Mouse (Mus musculus) heart, adult 2 months (tissue): Measurements from ENCODE around the gene Arf6. TPM values are rescaled to one million over a fixed set of nuclear protein-coding genes. Genes with fewer than 3 reads are reported as not detected.

Experiments used
- DNase-seq, 2 experiments: peaks; one replicate each; pipeline ENCODE4 v3.0.0; 2021
- H3K27ac ChIP-seq: fragments of 200-600 bp; 2 replicates; pipeline ENCODE4 v1.8.1; 2022
- H3K27me3 ChIP-seq: fragments of 200-500 bp; 2 replicates; pipeline ENCODE4 v1.6.1; 2012; ENCODE audit warnings: mild to moderate bottlenecking, low read length, inconsistent platforms, mixed read lengths; ENCODE audit not compliant: control insufficient read depth, insufficient read depth
- H3K36me3 ChIP-seq: fragments of 200-500 bp; 2 replicates; pipeline ENCODE4 v1.6.1; 2012; ENCODE audit warnings: low read length, inconsistent platforms; ENCODE audit not compliant: control insufficient read depth, insufficient read depth
- H3K4me1 ChIP-seq: fragments of 200-500 bp; 2 replicates; pipeline ENCODE4 v1.6.1; 2011; ENCODE audit warnings: low read length; ENCODE audit not compliant: control insufficient read depth, insufficient read depth
- H3K4me3 ChIP-seq: fragments of 200-600 bp; 2 replicates; pipeline ENCODE4 v1.8.1; 2022
- H3K79me2 ChIP-seq: fragments of 200-500 bp; replicated peaks from 2 replicates; pipeline ENCODE4 v1.6.1; 2012; ENCODE audit warnings: mild to moderate bottlenecking, inconsistent platforms, low read length, moderate library complexity, mixed read lengths; ENCODE audit not compliant: control insufficient read depth, insufficient read depth
- H3K9ac ChIP-seq: fragments of 200-500 bp; 2 replicates; pipeline ENCODE4 v1.6.1; 2012; ENCODE audit warnings: low read depth, mild to moderate bottlenecking, control low read depth, inconsistent platforms, low read length, mixed read lengths
- CTCF ChIP-seq: fragments of 200-600 bp; IDR thresholded peaks from 2 replicates; pipeline ENCODE4 v1.8.1; 2022; ENCODE audit warnings: antibody characterized with exemption, mild to moderate bottlenecking, moderate library complexity
- EP300 ChIP-seq: fragments of 200-500 bp; IDR thresholded peaks from 2 replicates; pipeline ENCODE4 v1.6.1; 2011; ENCODE audit warnings: low read depth, low read length, control low read depth; ENCODE audit not compliant: insufficient read depth
- POLR2A ChIP-seq: fragments of 200-500 bp; IDR thresholded peaks from 2 replicates; pipeline ENCODE4 v1.6.1; 2011; ENCODE audit warnings: mild to moderate bottlenecking, low read depth, low read length, control low read depth; ENCODE audit not compliant: insufficient read depth
- WGBS: fragments of 180-500 bp; shearing (Covaris S2); methylation state at CpG from one replicate; pipeline ENCODE4 v1.1.7; 2018; 5-methylcytosine and 5-hydroxymethylcytosine counted together
- intact Hi-C: fragments of 180-260 bp; cut with DNase I; formaldehyde crosslinking; loops from one replicate; pipeline ENCODE4 v1.15.1; 2025
- polyA plus RNA-seq: library from polyadenylated mRNA; depleted of rRNA; stranded (reverse); fragments of >200 nt; gene quantifications from 2 replicates; pipeline ENCODE4 v1.2.3, GENCODE M21; 2012
- total RNA-seq, 2 experiments: library from RNA; stranded (reverse); gene quantifications; 2 replicates each; pipeline ENCODE4 v1.2.3; 2021

The Arf6 gene
- total and polyA plus RNA-seq, 3 experiments = 30.3 to 38.7 (median 35.0) TPM

DNA sequence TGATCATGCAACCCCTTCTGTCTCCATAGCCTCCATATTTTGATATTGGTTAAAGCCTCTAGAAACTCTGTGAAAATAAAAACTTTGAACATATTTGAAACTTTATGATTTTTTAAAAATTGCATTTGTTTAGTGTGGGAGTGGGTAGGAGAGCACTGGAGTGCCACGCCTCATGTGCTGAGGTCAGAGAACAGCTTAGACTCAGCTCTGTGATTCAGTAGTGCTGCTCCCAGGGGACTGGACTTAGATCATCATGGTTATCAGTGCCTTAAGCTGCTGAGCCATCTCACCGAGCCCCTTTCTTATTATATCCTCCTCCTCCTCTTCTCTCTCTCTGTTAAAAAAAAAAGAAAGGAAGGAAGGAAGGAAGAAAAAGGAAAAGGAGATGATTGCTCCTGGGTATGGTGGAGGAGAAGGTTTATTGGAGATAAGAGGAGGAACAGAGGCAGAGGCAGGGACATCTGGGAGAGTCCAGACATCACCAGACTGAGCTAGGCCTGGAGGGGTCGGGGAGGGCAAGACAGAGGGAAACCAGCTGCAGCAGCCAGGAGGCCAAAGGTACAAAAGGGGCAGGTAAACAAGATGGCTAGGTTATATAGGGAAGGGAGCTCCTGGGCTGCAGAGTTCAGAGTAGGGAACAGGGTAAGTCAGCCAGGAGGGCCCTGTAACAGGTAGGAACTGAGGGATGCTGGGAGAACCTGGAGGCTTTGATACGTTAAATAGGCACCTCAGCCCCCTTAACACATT is 43.0 kb downstream of the Arf6 start:
- Histone ChIP-seq H3K4me3 (no peak overlapping the region), H3K27ac (no peak overlapping the region), H3K9ac (no peak overlapping the region), H3K4me1 (peaks cover 4% of the 10 kb centered on the region), H3K79me2 (no peaks in the 10 kb centered on the region), H3K27me3 (no peaks in the 10 kb centered on the region), H3K36me3 (no peaks in the 10 kb centered on the region)
- 78% methylated on average over 4 of the region's 4 CpGs for WGBS
- intact Hi-C loops = no loop called here
- peak in 1 of 2 experiments; percentile 38 for DNase-seq
- TF ChIP-seq POLR2A = no peak
- no peak for TF ChIP-seq EP300
- TF ChIP-seq CTCF = no peak

DNA sequence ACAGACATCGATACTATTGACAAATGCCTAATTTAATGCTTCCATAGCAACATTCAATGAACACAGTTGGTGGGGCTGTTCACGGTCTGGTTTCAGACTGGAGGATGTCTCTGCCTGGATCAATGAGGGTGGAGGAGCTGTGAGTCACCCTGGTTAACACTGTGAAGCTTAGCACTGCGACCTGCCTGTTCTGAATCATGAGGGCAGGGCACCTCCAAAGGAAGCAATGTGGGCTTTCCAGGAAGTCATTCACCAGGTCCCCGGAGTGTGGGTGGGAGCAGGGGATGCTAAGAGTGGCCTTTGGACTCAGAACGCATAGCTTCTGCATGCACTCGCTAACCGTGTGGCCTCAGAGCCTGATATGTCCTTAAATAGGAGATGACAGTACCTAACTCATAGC is 44.8 kb downstream of the Arf6 start:
- WGBS = 52% methylated on average over 7 of the region's 7 CpGs
- no peak overlapping the region for H3K27ac ChIP-seq
- intact Hi-C loops = no loop called here

DNA sequence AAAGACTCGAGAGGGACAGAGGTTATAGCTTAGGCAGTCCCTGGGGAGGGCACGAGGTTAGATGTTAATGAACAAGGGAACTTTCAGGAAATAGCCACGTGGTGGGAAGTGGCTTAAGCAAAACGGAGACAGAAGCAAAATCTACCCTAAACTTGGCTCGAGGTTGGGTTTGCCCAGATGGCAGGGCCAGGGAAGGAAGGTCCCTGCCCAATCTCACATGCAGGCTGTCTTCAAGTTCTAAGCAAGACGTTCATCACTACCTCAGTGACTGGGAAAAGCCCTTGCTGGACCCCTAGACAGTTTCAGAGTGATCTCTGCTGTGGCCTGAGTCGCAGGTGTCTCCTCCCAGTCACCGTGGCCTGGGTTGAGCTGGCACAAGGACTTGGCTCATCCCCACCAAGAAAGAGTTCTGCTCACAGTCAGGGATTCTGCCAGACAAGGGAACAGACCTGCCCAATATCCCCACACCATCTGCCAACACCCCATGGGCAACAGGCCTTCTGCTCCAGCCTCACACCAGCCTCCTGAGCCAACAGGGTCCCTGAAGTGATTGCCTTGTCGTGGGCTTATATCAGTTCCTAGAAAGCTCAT is 45.8 kb downstream of the Arf6 start:
- intact Hi-C loops = no loop called here
- Histone ChIP-seq H3K27ac (no peak overlapping the region), H3K79me2 (no peaks in the 10 kb centered on the region), H3K36me3 (no peaks in the 10 kb centered on the region), H3K4me1 (peaks cover 4% of the 10 kb centered on the region), H3K27me3 (no peaks in the 10 kb centered on the region), H3K9ac (no peak overlapping the region), H3K4me3 (no peak overlapping the region)
- 43% methylated on average over 9 of the region's 9 CpGs for WGBS
- TF ChIP-seq EP300 = no peak
- no peak for TF ChIP-seq CTCF
- no peak for TF ChIP-seq POLR2A
- no peak for DNase-seq

More for the DNA sequence above, 44.8 kb downstream of the Arf6 start:
- no peak overlapping the region for H3K9ac ChIP-seq
- no peaks in the 10 kb centered on the region for H3K36me3 ChIP-seq
- no peaks in the 10 kb centered on the region for H3K79me2 ChIP-seq
- peaks cover 4% of the 10 kb centered on the region for H3K4me1 ChIP-seq
- no peak overlapping the region for H3K4me3 ChIP-seq
- no peak for DNase-seq
- TF ChIP-seq CTCF = no peak
- no peak for TF ChIP-seq EP300
- TF ChIP-seq POLR2A = no peak
- no peaks in the 10 kb centered on the region for H3K27me3 ChIP-seq

DNA sequence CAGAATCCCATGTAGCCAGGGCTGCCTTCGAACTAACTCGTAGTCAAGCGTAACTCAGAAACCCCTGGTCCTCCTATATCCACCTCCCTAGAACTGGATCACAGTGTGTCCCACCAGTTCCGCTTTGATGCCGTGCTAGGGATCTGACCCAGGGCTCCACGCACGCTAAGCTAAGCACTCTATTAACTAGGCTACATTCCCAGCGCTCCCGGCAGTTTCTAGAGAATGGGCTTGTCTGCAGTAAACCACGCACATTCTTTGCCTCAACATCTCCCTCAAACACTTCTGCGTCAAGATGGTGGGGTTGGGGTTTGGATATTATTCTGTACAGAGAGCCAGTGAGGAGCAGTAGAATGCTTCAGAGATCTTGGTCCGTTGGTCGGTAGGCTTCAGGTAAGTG is 46.7 kb downstream of the Arf6 start:
- intact Hi-C loops = no loop called here
- WGBS = 94% methylated on average over 13 of the region's 13 CpGs

DNA sequence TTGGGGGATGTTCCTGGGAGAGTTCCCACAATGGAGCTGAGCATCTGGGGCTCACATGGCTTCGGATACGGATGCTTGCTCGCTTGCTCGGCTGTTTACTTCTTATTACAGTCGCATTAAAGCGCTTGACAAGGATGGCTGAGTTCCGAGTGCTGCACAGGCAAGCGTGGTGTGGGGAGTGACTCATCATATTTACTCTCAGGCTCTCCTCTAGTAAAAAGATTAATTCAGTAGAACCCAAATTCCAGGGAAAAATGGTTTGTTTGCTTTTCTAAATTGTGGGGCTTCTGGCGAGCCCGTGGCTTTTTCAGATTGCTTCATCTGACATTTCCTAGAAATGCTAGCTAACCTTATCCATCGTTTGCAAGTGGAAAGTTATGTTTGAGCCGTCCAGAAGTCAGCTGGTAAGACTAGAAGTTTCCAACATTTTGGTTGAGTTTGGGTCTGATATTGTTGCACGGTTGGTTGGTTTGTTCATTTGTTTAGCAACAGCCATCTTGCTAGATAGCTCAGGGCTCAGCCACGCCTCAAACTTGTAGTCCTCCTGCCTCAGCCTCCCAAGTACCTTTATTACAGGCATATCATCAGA is 47.2 kb downstream of the Arf6 start:
- Histone ChIP-seq H3K4me1 (peaks cover 2% of the 10 kb centered on the region), H3K27me3 (no peaks in the 10 kb centered on the region), H3K9ac (no peak overlapping the region), H3K36me3 (no peaks in the 10 kb centered on the region), H3K27ac (no peak overlapping the region), H3K79me2 (no peaks in the 10 kb centered on the region), H3K4me3 (no peak overlapping the region)
- TF ChIP-seq EP300 (no peak), POLR2A (no peak), CTCF (no peak)
- DNase-seq = no peak
- 81% methylated on average over 14 of the region's 14 CpGs for whole genome bisulfite sequencing
- intact Hi-C loops = no loop called here

More for the DNA sequence above, 46.7 kb downstream of the Arf6 start:
- H3K27me3 ChIP-seq = no peaks in the 10 kb centered on the region
- DNase-seq = no peak
- H3K9ac ChIP-seq = no peak overlapping the region
- no peaks in the 10 kb centered on the region for H3K36me3 ChIP-seq
- H3K4me1 ChIP-seq = peaks cover 2% of the 10 kb centered on the region
- no peak overlapping the region for H3K4me3 ChIP-seq
- H3K27ac ChIP-seq = no peak overlapping the region
- no peaks in the 10 kb centered on the region for H3K79me2 ChIP-seq
- TF ChIP-seq POLR2A (no peak), CTCF (no peak), EP300 (no peak)

DNA sequence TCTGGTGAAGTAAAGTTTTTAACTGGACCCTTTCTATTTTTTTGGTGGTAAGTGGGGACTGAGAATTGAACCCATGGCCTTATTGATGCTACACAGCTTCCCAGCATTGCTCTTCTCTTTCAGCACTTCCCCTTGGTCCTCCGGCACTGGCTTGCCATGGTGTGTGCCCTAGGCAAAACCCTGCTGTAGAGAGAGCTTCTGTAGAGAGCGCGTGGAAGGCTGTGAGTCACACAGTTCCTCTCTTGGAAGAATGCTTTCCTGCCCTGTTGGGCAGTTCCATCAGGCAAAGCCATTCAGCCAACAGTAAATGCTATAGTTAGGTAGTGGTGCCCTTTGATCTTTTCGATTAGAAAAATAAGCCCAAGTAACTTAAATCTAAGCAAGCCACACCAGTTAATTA is 47.7 kb downstream of the Arf6 start:
- intact Hi-C loops = no loop called here
- H3K4me3 ChIP-seq = no peak overlapping the region
- H3K36me3 ChIP-seq = no peaks in the 10 kb centered on the region
- H3K79me2 ChIP-seq = no peaks in the 10 kb centered on the region
- H3K4me1 ChIP-seq = peaks cover 4% of the 10 kb centered on the region
- H3K27ac ChIP-seq = no peak overlapping the region
- TF ChIP-seq EP300 (no peak), CTCF (no peak), POLR2A (no peak)
- no peak overlapping the region for H3K9ac ChIP-seq
- no peak for DNase-seq
- H3K27me3 ChIP-seq = no peaks in the 10 kb centered on the region
- 57% methylated on average over 4 of the region's 4 CpGs for WGBS
